Mouse (Mus musculus): ENCODE data around the gene Fhl1. TPM values are rescaled to one million over a fixed set of nuclear protein-coding genes. Genes with fewer than 3 reads are reported as not detected.

Fhl1 gene
- polyA plus RNA-seq, 1 experiment: 174 TPM

- TF ChIP-seq POLR2A (IDR thresholded peaks at IDR 0.05; ENCODE audit: borderline replicate concordance, insufficient read depth, low read length) (no peak), CTCF (IDR thresholded peaks at IDR 0.05; ENCODE audit: borderline replicate concordance, insufficient read depth, low read depth, low read length) (no peak)
- WGBS: 14% methylated on average over 3 of the region's 3 CpGs
- Histone ChIP-seq H3K27ac (ENCODE audit: insufficient read depth, low read length) (0 out of 2 replicates have a peak overlapping the region, but pooled peaks have one; percentile 94), H3K27me3 (ENCODE audit: control insufficient read depth, insufficient read depth, low read length) (no peaks in the 10 kb centered on the region), H3K4me1 (ENCODE audit: control insufficient read depth, insufficient read depth, low read length) (no peaks in the 10 kb centered on the region), H3K4me3 (replicated peaks; ENCODE audit: insufficient read depth, low read depth, low read length) (peak overlapping the region; percentile 65)
- DNase-seq: peak in 1 of 2 experiments; percentile 28
Measured at GRCm38 (mm10) chrX:56732401-56732800, 814 bp downstream of the Fhl1 start.

- no peak for TF ChIP-seq CTCF (IDR thresholded peaks at IDR 0.05; ENCODE audit: borderline replicate concordance, insufficient read depth, low read depth, low read length)
- TF ChIP-seq POLR2A (IDR thresholded peaks at IDR 0.05; ENCODE audit: borderline replicate concordance, insufficient read depth, low read length): no peak
- no peaks in the 10 kb centered on the region for H3K4me1 ChIP-seq (ENCODE audit: control insufficient read depth, insufficient read depth, low read length)
- 41% methylated on average over 5 of the region's 5 CpGs for WGBS
- DNase-seq: no peak
- no peak overlapping the region for H3K4me3 ChIP-seq (replicated peaks; ENCODE audit: insufficient read depth, low read depth, low read length)
- no peak overlapping the region for H3K27ac ChIP-seq (ENCODE audit: insufficient read depth, low read length)
- no peaks in the 10 kb centered on the region for H3K27me3 ChIP-seq (ENCODE audit: control insufficient read depth, insufficient read depth, low read length)
Measured at GRCm38 (mm10) chrX:56734436-56734835, 2.8 kb downstream of the Fhl1 start.

GRCm38 (mm10) chrX:56736226-56736625 is 4.6 kb downstream of the Fhl1 start:
- Histone ChIP-seq H3K27me3 (ENCODE audit: control insufficient read depth, insufficient read depth, low read length) (no peaks in the 10 kb centered on the region), H3K27ac (ENCODE audit: insufficient read depth, low read length) (no peak overlapping the region), H3K4me1 (ENCODE audit: control insufficient read depth, insufficient read depth, low read length) (no peaks in the 10 kb centered on the region), H3K4me3 (replicated peaks; ENCODE audit: insufficient read depth, low read depth, low read length) (no peak overlapping the region)
- DNase-seq: no peak
- WGBS: 67% methylated on average over 1 of the region's 1 CpGs
- TF ChIP-seq POLR2A (IDR thresholded peaks at IDR 0.05; ENCODE audit: borderline replicate concordance, insufficient read depth, low read length): no peak
- TF ChIP-seq CTCF (IDR thresholded peaks at IDR 0.05; ENCODE audit: borderline replicate concordance, insufficient read depth, low read depth, low read length): no peak

GRCm38 (mm10) chrX:56737848-56738554 is 6.4 kb downstream of the Fhl1 start:
- WGBS: 71% methylated on average over 5 of the region's 5 CpGs
- DNase-seq: no peak
- no peaks in the 10 kb centered on the region for H3K4me1 ChIP-seq (ENCODE audit: control insufficient read depth, insufficient read depth, low read length)
- no peaks in the 10 kb centered on the region for H3K27me3 ChIP-seq (ENCODE audit: control insufficient read depth, insufficient read depth, low read length)
- H3K27ac ChIP-seq (ENCODE audit: insufficient read depth, low read length): no peak overlapping the region
- TF ChIP-seq CTCF (IDR thresholded peaks at IDR 0.05; ENCODE audit: borderline replicate concordance, insufficient read depth, low read depth, low read length): no peak
- no peak overlapping the region for H3K4me3 ChIP-seq (replicated peaks; ENCODE audit: insufficient read depth, low read depth, low read length)

GRCm38 (mm10) chrX:56741428-56741827 is 9.8 kb downstream of the Fhl1 start:
- no peak for TF ChIP-seq CTCF (IDR thresholded peaks at IDR 0.05; ENCODE audit: borderline replicate concordance, insufficient read depth, low read depth, low read length)
- no peak for TF ChIP-seq POLR2A (IDR thresholded peaks at IDR 0.05; ENCODE audit: borderline replicate concordance, insufficient read depth, low read length)
- Histone ChIP-seq H3K4me3 (replicated peaks; ENCODE audit: insufficient read depth, low read depth, low read length) (no peak overlapping the region), H3K27me3 (ENCODE audit: control insufficient read depth, insufficient read depth, low read length) (no peaks in the 10 kb centered on the region), H3K4me1 (ENCODE audit: control insufficient read depth, insufficient read depth, low read length) (no peaks in the 10 kb centered on the region), H3K27ac (ENCODE audit: insufficient read depth, low read length) (no peak overlapping the region)
- no peak for DNase-seq
- WGBS: 77% methylated on average over 3 of the region's 3 CpGs

GRCm38 (mm10) chrX:56751536-56751935 is 19.9 kb downstream of the Fhl1 start:
- 49% methylated on average over 4 of the region's 4 CpGs for WGBS
- H3K27ac ChIP-seq (ENCODE audit: insufficient read depth, low read length): no peak overlapping the region
- TF ChIP-seq CTCF (IDR thresholded peaks at IDR 0.05; ENCODE audit: borderline replicate concordance, insufficient read depth, low read depth, low read length) (no peak), POLR2A (IDR thresholded peaks at IDR 0.05; ENCODE audit: borderline replicate concordance, insufficient read depth, low read length) (no peak)
- DNase-seq: no peak
- H3K4me1 ChIP-seq (ENCODE audit: control insufficient read depth, insufficient read depth, low read length): no peaks in the 10 kb centered on the region; the same call in 1 of the 2 replicates
- H3K4me3 ChIP-seq (replicated peaks; ENCODE audit: insufficient read depth, low read depth, low read length): no peak overlapping the region
- no peaks in the 10 kb centered on the region for H3K27me3 ChIP-seq (ENCODE audit: control insufficient read depth, insufficient read depth, low read length)

- H3K27ac ChIP-seq (ENCODE audit: insufficient read depth, low read length): no peak overlapping the region
- H3K4me3 ChIP-seq (replicated peaks; ENCODE audit: insufficient read depth, low read depth, low read length): no peak overlapping the region
- TF ChIP-seq CTCF (IDR thresholded peaks at IDR 0.05; ENCODE audit: borderline replicate concordance, insufficient read depth, low read depth, low read length): no peak
- no peak for TF ChIP-seq POLR2A (IDR thresholded peaks at IDR 0.05; ENCODE audit: borderline replicate concordance, insufficient read depth, low read length)
- H3K27me3 ChIP-seq (ENCODE audit: control insufficient read depth, insufficient read depth, low read length): no peaks in the 10 kb centered on the region
- 74% methylated on average over 6 of the region's 6 CpGs for WGBS
- H3K4me1 ChIP-seq (ENCODE audit: control insufficient read depth, insufficient read depth, low read length): no peaks in the 10 kb centered on the region; the same call in 1 of the 2 replicates
- DNase-seq: no peak
Measured at GRCm38 (mm10) chrX:56752144-56752543, 20.6 kb downstream of the Fhl1 start.

Data from cerebellum, adult 2 months (tissue).